Mouse (Mus musculus) kidney, postnatal 0 days (tissue): ENCODE results near the gene Ninj2. TPM values are rescaled to one million over a fixed set of nuclear protein-coding genes. Genes with fewer than 3 reads are reported as not detected.

Experiments
- ATAC-seq: fragments of 200-750 bp; cut with Nextera tagmentation; replicated peaks from 2 replicates; pipeline ENCODE4 v1.8.0; 2017; ENCODE audit warnings: low read depth, moderate number of reproducible peaks, moderate TSS enrichment, moderate library complexity; ENCODE audit not compliant: low FRiP score
- DNase-seq: peaks from one replicate; pipeline ENCODE4 v3.0.0-alpha.2; 2016; ENCODE audit warnings: low spot score
- H3K27ac ChIP-seq: fragments of 300-500 bp; sonication (generic); 2 replicates; pipeline ENCODE4 v1.5.1; 2014; ENCODE audit warnings: mild to moderate bottlenecking
- H3K27me3 ChIP-seq: fragments of 300-500 bp; sonication (generic); 2 replicates; pipeline ENCODE4 v1.6.1; 2014; ENCODE audit warnings: low read length, mixed read lengths; ENCODE audit not compliant: insufficient read depth
- H3K36me3 ChIP-seq: fragments of 300-500 bp; sonication (generic); 2 replicates; pipeline ENCODE4 v1.6.1; 2014; ENCODE audit warnings: low read length, mixed read lengths; ENCODE audit not compliant: insufficient read depth
- H3K4me1 ChIP-seq: fragments of 300-500 bp; sonication (generic); replicated peaks from 2 replicates; pipeline ENCODE4 v1.6.1; 2014; ENCODE audit warnings: antibody characterized with exemption, low read length, mixed read lengths; ENCODE audit not compliant: insufficient read depth
- H3K4me2 ChIP-seq: fragments of 300-500 bp; sonication (generic); 2 replicates; pipeline ENCODE4 v1.6.1; 2014; ENCODE audit warnings: mild to moderate bottlenecking, low read length, moderate library complexity, mixed read lengths
- H3K4me3 ChIP-seq: fragments of 300-500 bp; sonication (generic); replicated peaks from 2 replicates; pipeline ENCODE4 v1.5.1; 2014; ENCODE audit warnings: low read depth, low read length
- H3K9ac ChIP-seq: fragments of 300-500 bp; sonication (generic); 2 replicates; pipeline ENCODE4 v1.6.1; 2014; ENCODE audit warnings: low read depth, low read length
- H3K9me3 ChIP-seq: fragments of 300-500 bp; sonication (generic); replicated peaks from 2 replicates; pipeline ENCODE4 v1.6.1; 2016; ENCODE audit warnings: low read length, inconsistent platforms, mixed read lengths
- CTCF ChIP-seq: IDR thresholded peaks from 2 replicates; pipeline ENCODE4 v1.5.1; 2016; ENCODE audit warnings: antibody characterized with exemption, low read depth, mild to moderate bottlenecking, moderate library complexity
- WGBS: fragments of 180-500 bp; shearing (Covaris S2); extraction: QIAGEN DNeasy Blood & Tissue Kit; methylation state at CpG from one replicate; pipeline ENCODE4 v1.1.7; 2014; 5-methylcytosine and 5-hydroxymethylcytosine counted together
- polyA plus RNA-seq: library from polyadenylated mRNA; unstranded; fragments of >200 nt; fragmentation: Nextera tagmentation; extraction: Ambion mirVana; gene quantifications from 2 replicates; pipeline ENCODE4 v1.2.1, GENCODE M21; 2015

Gene Ninj2
- polyA plus RNA-seq, 1 experiment from 2014 or later: not detected

DNA sequence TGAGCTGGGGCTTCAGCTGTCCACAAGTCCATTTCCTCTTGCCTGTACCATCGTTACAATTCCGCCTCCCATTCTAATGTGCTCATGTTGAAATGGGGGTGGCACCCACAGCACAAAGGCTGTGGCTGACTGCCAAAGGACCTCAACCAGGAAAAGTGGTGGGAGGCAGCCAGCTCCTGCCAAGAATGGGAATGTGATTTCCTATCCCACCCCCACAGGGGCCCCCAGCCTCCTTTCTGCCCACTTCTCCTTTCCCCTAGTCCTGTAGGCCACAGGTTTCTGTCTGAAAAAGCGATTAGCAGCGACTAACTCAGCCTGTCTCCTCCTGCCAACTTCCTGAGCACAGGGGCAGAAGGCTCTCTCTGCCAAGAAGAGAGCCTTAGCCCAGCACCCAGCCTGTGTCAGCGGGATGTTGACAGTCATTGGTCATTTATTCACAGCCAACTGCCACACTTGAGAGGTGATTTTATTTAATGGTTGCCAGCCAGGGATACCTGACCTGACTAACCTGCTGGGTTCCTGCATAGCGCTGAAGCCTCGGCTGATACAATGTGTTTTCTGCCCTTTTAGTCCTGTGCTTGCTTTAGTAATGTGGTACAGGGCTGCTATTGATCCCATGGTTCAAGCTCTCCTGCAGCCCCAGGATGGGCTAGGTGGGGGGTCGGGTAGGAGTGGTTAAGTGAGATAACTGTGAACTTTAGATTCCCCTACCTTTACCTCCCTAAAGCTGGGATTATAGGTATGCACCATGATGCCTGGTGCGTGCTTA is 66.2 kb downstream of the Ninj2 start:
- Histone ChIP-seq H3K27me3 (no peaks in the 10 kb centered on the region), H3K4me1 (0 out of 2 replicates have a peak, but pooled peaks cover 8% of the 10 kb centered on the region), H3K4me3 (no peak overlapping the region), H3K36me3 (no peaks in the 10 kb centered on the region), H3K4me2 (no peak overlapping the region; the same call in 1 of the 2 replicates), H3K9ac (no peak overlapping the region), H3K9me3 (no peaks in the 10 kb centered on the region), H3K27ac (peak overlapping the region; percentile 76)
- ATAC-seq (peak; percentile 68; the same call in 1 of the 2 replicates), DNase-seq (peak; percentile 61)
- whole genome bisulfite sequencing: 38% methylated on average over 9 of the region's 9 CpGs
- TF ChIP-seq CTCF: no peak

DNA sequence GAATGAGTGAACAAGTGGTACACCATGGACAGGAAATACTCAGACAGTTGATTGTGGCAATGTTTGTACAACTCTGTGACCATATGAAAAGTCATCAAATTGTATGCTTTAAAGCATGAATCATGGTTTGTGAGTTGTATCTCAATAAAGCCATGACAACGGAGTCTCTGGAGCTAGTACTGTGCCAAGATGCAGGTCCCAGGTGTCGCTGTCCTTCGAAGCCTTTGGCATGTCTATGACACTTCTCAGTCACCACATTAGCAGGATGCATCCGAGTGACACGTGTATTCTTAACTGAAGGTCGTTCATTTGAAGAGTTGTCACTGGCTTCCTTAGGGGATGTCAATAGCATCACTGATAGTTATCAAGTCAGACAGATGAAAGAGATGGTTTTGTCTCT is 69.8 kb downstream of the Ninj2 start:
- no peaks in the 10 kb centered on the region for H3K36me3 ChIP-seq
- no peak overlapping the region for H3K4me3 ChIP-seq
- 75% methylated on average over 6 of the region's 6 CpGs for WGBS
- no peak overlapping the region for H3K4me2 ChIP-seq
- no peaks in the 10 kb centered on the region for H3K27me3 ChIP-seq
- no peak overlapping the region for H3K9ac ChIP-seq
- no peaks in the 10 kb centered on the region for H3K9me3 ChIP-seq
- ATAC-seq: no peak
- 0 out of 2 replicates have a peak, but pooled peaks cover 8% of the 10 kb centered on the region for H3K4me1 ChIP-seq
- no peak overlapping the region for H3K27ac ChIP-seq
- no peak for DNase-seq
- no peak for TF ChIP-seq CTCF

DNA sequence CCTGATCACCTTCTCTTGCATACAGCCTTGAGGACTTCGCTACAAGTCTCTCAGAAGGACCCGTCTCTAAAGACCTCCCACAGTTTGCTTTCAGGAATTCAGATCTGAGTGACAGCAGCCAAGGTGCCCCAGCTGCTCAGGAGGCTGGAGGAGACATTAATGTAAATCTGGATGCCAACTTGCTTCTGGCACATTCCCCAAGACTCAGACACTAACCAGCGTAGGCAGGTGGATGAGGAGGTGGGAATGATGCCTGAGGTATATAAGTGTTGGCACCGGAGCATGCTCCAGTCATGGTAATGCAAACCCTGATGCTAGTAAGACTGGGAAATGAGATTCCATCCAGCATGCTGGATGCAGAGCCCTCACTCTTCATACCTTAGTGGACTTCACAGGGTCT is 71.6 kb downstream of the Ninj2 start:
- Histone ChIP-seq H3K9me3 (no peaks in the 10 kb centered on the region), H3K4me3 (no peak overlapping the region), H3K27ac (no peak overlapping the region), H3K9ac (no peak overlapping the region), H3K36me3 (no peaks in the 10 kb centered on the region), H3K4me1 (no peaks in the 10 kb centered on the region), H3K4me2 (no peak overlapping the region), H3K27me3 (no peaks in the 10 kb centered on the region)
- ATAC-seq (no peak), DNase-seq (no peak)
- no peak for TF ChIP-seq CTCF
- 84% methylated on average over 4 of the region's 4 CpGs for WGBS

DNA sequence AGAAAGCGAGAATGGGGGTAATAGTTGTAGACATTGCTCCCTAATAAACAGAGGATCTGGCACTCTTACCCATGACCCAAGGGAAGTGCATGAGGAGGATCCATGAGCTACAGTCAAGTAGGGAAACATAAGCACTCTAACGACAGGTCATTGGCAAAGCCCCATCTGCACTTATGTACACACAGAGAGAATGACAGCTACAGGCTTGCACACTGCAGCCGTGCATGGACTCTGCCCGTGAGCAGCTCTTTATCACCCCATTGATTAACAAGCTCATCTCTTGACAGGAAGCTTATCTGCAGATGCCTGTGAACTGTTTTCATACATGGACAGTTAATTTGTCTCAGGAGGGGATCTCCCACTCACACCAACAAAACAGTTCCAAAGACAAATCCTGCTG is 74.4 kb downstream of the Ninj2 start:
- ATAC-seq: no peak

DNA sequence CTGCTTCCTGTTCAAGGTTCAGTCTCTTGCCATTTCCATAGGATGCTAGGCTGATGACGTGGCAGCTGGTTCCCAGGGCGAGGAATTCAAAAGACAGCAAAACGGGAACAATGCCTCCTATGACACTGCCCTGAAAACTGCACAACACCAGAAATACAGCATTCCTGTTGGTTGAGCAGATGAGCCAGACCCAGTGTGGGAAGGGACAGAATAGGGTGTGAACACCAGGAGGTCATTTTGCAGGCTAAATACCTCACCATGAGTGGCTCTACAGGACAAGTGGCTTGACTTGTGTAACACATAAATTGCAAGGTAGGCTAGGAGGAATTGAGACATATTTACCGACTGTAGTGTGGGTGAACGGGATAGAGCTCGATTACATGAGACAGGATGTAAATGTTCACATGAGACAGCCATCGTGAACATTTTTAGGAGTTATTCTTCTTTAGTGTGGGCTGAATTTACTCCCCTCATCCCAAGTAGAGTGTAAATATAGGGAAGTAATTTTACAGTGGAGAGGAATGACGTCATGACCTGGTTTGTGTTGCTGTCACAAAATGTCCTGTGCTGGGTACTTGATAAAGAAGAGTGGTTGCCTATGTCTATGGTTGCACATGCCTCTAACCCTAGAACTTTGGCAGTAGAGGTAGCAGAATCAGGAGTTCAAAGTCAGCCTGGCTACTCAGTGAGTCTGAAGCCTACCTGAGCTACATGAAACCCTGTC is 79.3 kb downstream of the Ninj2 start:
- no peak for TF ChIP-seq CTCF
- DNase-seq (no peak), ATAC-seq (no peak)
- no peaks in the 10 kb centered on the region for H3K4me1 ChIP-seq
- H3K27me3 ChIP-seq: no peaks in the 10 kb centered on the region
- no peaks in the 10 kb centered on the region for H3K36me3 ChIP-seq
- no peak overlapping the region for H3K9ac ChIP-seq
- H3K9me3 ChIP-seq: no peaks in the 10 kb centered on the region
- H3K27ac ChIP-seq: no peak overlapping the region
- 81% methylated on average over 8 of the region's 8 CpGs for WGBS
- no peak overlapping the region for H3K4me2 ChIP-seq
- no peak overlapping the region for H3K4me3 ChIP-seq

More for the DNA sequence above, 74.4 kb downstream of the Ninj2 start:
- no peak for TF ChIP-seq CTCF
- Histone ChIP-seq H3K9me3 (no peaks in the 10 kb centered on the region), H3K36me3 (no peaks in the 10 kb centered on the region), H3K4me3 (no peak overlapping the region), H3K27ac (no peak overlapping the region), H3K27me3 (no peaks in the 10 kb centered on the region), H3K4me2 (no peak overlapping the region), H3K9ac (no peak overlapping the region), H3K4me1 (no peaks in the 10 kb centered on the region)
- WGBS: 54% methylated on average over 4 of the region's 4 CpGs
- no peak for DNase-seq

DNA sequence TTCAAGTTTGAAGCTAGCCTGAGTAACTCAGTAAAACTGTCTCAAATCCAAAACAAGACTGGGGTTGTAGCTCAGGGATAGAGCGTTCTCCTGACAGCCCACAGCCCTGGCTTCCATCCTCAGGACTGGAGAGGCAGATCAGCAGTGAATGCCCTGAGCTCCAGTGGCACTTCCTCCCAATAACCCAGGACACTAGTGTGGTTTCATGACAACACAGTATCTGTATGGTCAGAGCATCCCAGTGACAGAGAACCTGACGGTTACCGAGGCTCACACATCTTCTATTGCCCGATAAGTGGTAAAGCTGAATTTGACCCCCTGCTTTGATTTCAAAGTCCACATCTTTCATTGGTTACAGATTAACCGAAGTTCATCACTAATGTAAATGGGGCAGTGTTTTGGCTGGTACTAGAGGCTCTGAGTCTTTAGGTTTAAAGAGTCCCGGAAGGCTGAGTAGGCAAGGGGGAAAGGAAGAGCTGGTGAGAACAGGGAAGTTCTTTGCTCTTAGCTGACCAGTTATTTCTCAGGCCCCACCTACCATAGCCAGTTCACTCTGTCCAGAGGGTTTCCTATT is 81.0 kb downstream of the Ninj2 start:
- 63% methylated on average over 6 of the region's 6 CpGs for WGBS
- no peak overlapping the region for H3K4me3 ChIP-seq
- H3K9ac ChIP-seq: no peak overlapping the region
- H3K27me3 ChIP-seq: no peaks in the 10 kb centered on the region
- ATAC-seq (peak; percentile 61), DNase-seq (no peak)
- no peak overlapping the region for H3K4me2 ChIP-seq
- no peaks in the 10 kb centered on the region for H3K9me3 ChIP-seq
- no peaks in the 10 kb centered on the region for H3K4me1 ChIP-seq
- H3K36me3 ChIP-seq: no peaks in the 10 kb centered on the region
- no peak for TF ChIP-seq CTCF
- peak overlapping the region; percentile 19; the same call in 1 of the 2 replicates for H3K27ac ChIP-seq
